In the genomic region with DNA sequence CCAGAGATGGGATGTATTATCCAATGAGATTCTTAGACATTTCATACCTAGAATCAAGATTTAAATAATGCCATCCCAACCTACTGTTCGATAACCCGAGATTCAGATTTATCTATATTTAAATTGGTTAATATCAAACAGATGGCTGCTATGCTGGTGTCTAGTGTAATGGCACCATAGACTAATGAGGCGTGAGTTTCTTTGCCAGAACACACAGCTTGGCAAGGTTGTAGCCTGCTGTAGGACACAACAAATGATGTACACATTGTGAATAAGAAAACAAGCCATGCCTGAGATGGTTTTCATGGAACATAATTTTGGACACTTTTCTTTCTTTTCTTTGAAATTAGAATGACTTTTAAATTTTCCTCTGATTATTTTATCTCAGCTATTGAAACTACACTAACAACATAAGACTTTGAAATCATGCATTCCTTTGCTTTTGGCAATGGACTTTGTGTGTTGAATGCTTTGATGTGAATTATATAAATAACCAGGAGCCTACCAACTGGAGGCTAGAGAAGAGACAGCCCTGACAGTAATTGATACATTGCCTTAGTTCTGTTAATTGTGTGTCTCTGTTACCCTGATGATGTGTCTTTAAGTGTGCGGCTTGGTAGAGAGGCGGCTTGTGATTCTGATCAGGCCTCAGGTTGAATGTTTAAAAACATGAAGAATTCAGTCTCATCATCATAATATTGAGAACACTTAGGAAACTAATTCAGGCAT, we compare ENCODE assay signal across 21 mouse cellular contexts.
"Had no signal": no experiment of that assay in that cellular context is flagged by ENCODE, and none has a peak within 500 bp of the region (broad histone marks: within the 10 kb centered on the region; RNA-seq: fewer than 3 reads in every experiment).

No protein-coding gene starts in this region.

- H3K27ac ChIP-seq: limb, embryonic 12.5 days; limb, embryonic 15.5 days; liver, embryonic 14.5 days; macrophage; midbrain, embryonic 12.5 days; midbrain, embryonic 15.5 days; neural tube, embryonic 12.5 days; neural tube, embryonic 15.5 days; stomach, postnatal 0 days had no signal

- H3K27me3 ChIP-seq: limb, embryonic 15.5 days; midbrain, embryonic 12.5 days; midbrain, embryonic 15.5 days; neural tube, embryonic 12.5 days; neural tube, embryonic 15.5 days had no signal

- H3K36me3 ChIP-seq: limb, embryonic 12.5 days; limb, embryonic 15.5 days; midbrain, embryonic 15.5 days; neural tube, embryonic 12.5 days; neural tube, embryonic 15.5 days had no signal

- H3K4me3 ChIP-seq: limb, embryonic 12.5 days; limb, embryonic 15.5 days; midbrain, embryonic 12.5 days; midbrain, embryonic 15.5 days; neural tube, embryonic 12.5 days; neural tube, embryonic 15.5 days had no signal

- H3K9me3 ChIP-seq: limb, embryonic 12.5 days; limb, embryonic 15.5 days; midbrain, embryonic 12.5 days; midbrain, embryonic 15.5 days; neural tube, embryonic 12.5 days; neural tube, embryonic 15.5 days had no signal

- H3K4me1 ChIP-seq: neural tube, embryonic 12.5 days had no signal

- ATAC-seq: liver, postnatal 0 days; lung, postnatal 0 days; midbrain, embryonic 15.5 days had no signal

- H3K9ac ChIP-seq: limb, embryonic 12.5 days; limb, embryonic 15.5 days; liver, embryonic 14.5 days; liver, postnatal 0 days; lung, embryonic 14.5 days; midbrain, embryonic 12.5 days; midbrain, embryonic 15.5 days; neural tube, embryonic 12.5 days; neural tube, embryonic 15.5 days had no signal

- DNase-seq: kidney, postnatal 14 days; kidney, postnatal 4 days; left cerebral cortex, postnatal 4 days; liver, postnatal 0 days; lung, embryonic 14.5 days; right cerebral cortex, adult 18-20 months; right cerebral cortex, postnatal 14 days; right cerebral cortex, postnatal 4 days; thymus, adult 18-20 months; thymus, postnatal 36 days had no signal

- H3K4me2 ChIP-seq: limb, embryonic 12.5 days; limb, embryonic 15.5 days; liver, embryonic 11.5 days; lung, embryonic 14.5 days; midbrain, embryonic 12.5 days; midbrain, embryonic 15.5 days; neural tube, embryonic 12.5 days; neural tube, embryonic 15.5 days had no signal
